Mouse (Mus musculus): Measurements from ENCODE around the gene Prkg1. TPM values are rescaled to one million over a fixed set of nuclear protein-coding genes. Genes with fewer than 3 reads are reported as not detected.
"Not testable (repeated sequence)": the region's sequence is repeated elsewhere in the genome, so short reads cannot be mapped to it uniquely, and the experiment has no call there.

Prkg1 gene
- polyA plus RNA-seq, 1 experiment = 1.1 TPM

DNA sequence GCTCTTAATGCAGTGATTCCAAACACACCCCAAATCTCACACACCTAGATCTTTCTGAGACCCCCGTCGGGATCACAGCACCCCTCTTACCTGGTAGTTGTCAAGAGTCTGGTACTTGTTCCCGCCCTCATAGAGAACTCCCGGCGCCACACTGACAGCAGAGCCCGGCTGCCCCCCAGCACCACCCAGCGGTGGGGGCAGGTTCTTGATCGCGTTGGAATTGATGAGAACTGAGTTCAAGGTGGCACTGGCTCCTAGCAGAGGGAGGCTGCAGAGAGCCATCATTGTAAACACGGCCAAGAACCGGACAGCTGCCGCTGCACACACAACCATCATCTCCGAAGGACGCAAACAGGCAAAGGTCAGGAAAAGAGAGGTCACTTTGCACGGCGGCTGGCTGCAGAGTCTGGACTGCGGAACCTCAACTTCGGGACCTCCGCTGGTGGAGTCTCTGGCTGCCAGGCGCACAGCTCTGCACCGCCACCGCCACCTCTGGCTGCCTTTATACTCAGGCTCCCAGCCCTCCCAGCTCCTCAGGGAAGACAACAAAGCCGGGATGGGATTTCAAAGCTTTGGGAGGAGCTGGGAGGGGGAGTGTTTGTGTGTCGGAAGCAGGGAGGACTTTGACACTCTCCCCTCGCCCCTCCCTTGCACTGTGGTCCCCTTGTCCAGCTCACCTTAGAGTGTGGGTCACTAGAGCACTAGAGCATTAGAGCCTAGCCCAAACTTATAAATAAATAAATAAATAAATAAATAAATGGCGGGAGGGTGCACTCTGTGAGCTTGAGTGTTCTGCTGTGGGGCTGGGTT lies 1215.6 kb downstream of the Prkg1 start, which contains the start of gene Dkk1:
Gene Dkk1 (minus strand): TSS at position 622 of the 810 bp plus-strand sequence.
- peak within 1 kb of the TSS; percentile 84 for H3K4me3 ChIP-seq (replicated peaks)

DNA sequence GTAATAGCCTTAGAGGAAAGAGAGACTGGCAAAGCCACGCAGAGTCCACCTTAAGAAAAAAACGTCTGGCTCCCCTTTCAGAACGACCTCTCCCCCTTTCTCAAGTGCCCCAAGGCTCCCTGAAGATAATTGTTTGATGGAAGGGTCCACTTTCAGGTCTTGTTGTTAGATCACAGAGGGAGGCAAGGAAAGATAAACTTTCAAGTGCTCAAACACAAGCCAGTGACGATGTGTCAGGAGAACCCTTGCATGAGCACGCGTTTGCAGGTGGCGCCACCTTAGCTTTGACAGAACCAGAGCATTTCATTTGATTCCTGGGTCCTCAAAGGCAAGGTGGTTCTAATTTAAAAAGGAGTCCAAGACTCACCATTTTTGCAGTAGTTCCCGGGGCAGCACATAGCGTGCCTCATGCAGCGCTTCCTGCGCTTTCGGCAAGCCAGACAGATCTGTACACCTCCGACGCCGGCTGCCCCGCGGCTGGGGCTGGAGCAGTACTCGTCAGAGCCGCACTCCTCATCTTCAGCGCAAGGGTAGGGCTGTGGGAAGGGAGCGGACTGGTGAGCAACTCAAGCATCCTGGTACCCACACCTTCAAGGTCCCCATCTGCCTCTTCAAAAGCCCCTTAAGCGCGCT lies 1216.3 kb downstream of the Prkg1 start:
- no peak for TF ChIP-seq FLI1 (IDR thresholded peaks at IDR 0.05; ENCODE audit: low read length)
- no peak for TF ChIP-seq GATA1 (IDR thresholded peaks at IDR 0.05; ENCODE audit: borderline replicate concordance, low read length)
- Histone ChIP-seq H3K9me3 (no peaks in the 10 kb centered on the region), H3K36me3 (replicated peaks; ENCODE audit: low read length) (no peaks in the 10 kb centered on the region), H3K4me1 (peaks cover 20% of the 10 kb centered on the region), H3K27me3 (replicated peaks) (peaks cover 42% of the 10 kb centered on the region), H3K4me3 (replicated peaks) (peak overlapping the region; percentile 84)

More for the DNA sequence above, 1215.6 kb downstream of the Prkg1 start, which contains the start of gene Dkk1:
- H3K4me1 ChIP-seq = peaks cover 22% of the 10 kb centered on the region
- H3K9me3 ChIP-seq = no peaks in the 10 kb centered on the region
- no peaks in the 10 kb centered on the region for H3K36me3 ChIP-seq (replicated peaks; ENCODE audit: low read length)
- TF ChIP-seq FLI1 (IDR thresholded peaks at IDR 0.05; ENCODE audit: low read length) = no peak
- TF ChIP-seq GATA1 (IDR thresholded peaks at IDR 0.05; ENCODE audit: borderline replicate concordance, low read length) = no peak
- peaks cover 44% of the 10 kb centered on the region for H3K27me3 ChIP-seq (replicated peaks)

DNA sequence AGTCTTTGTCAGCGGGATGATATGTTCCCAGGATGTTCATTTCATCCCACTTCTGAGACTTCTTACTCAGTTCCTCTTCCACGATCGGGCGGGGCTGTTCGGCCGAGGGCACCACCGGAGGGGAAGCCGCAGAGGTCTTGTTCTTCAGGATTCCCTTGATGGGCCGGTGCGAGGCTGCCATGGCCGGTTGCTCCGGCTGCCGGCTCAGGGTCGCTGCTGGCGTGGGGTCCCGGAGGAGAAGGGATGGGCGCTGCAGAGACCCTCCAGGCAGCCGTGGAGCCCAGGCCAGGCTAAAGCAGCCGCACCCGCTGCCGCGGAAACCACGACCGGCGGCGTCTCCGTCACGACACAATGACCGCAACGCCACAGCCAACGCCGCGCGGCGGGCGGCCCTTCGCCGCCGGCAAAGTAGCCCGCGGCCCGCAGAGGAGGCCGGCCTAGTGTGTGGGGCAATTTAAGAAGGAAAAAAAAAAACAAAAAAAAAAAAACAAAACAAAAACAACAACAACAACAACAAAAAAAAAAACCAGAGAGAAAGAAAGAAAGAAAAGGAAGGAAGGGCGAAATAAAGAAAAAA lies 1225.4 kb downstream of the Prkg1 start:
- not testable (repeated sequence) for H3K4me3 ChIP-seq (replicated peaks); H3K4me1 ChIP-seq; H3K9me3 ChIP-seq; H3K36me3 ChIP-seq (replicated peaks; ENCODE audit: low read length)
- peaks cover 11% of the 10 kb centered on the region for H3K27me3 ChIP-seq (replicated peaks)

DNA sequence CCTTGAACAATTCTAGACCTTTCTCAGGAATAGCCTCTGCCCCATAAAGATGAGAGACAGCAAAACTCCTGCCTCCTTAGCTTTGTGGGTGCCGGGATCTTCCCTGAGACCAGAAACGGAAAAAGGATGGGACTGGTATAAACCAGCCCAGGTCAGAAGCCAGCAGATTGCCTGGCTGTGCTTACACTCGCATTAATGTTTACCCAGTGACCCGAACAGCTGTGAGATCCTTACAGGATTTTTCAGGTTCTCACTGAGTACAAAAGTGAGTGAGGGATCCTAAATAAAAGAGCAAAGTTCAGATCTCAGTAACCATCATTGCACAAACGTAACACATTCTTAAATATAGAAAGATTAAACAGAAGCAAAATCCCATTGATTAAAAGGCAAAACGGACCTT lies 1248.1 kb downstream of the Prkg1 start:
- peaks cover 2% of the 10 kb centered on the region for H3K27me3 ChIP-seq (replicated peaks)
- no peaks in the 10 kb centered on the region for H3K4me1 ChIP-seq
- no peak overlapping the region for H3K4me3 ChIP-seq (replicated peaks)
- no peaks in the 10 kb centered on the region for H3K36me3 ChIP-seq (replicated peaks; ENCODE audit: low read length)
- H3K9me3 ChIP-seq = no peaks in the 10 kb centered on the region
- TF ChIP-seq GATA1 (IDR thresholded peaks at IDR 0.05; ENCODE audit: borderline replicate concordance, low read length) (no peak), FLI1 (IDR thresholded peaks at IDR 0.05; ENCODE audit: low read length) (no peak)

Other genes starting within 250 kb of the Prkg1 start
- not detected in 2 replicates for gene A1cf, start 103.7 kb upstream of the Prkg1 start, polyA plus RNA-seq (2012; ENCODE audit: insufficient read depth, low replicate concordance)